Mouse (Mus musculus) bone marrow macrophage, adult 2 months (primary cell): ENCODE measurements around the gene Col18a1.

Source experiments
- CTCF ChIP-seq: IDR thresholded peaks from 2 replicates; pipeline ENCODE4 v1.5.1; 2012; ENCODE audit warnings: low read depth, mild to moderate bottlenecking, low read length, moderate library complexity
- POLR2A ChIP-seq: IDR thresholded peaks from 2 replicates; pipeline ENCODE4 v1.6.1; 2012; ENCODE audit warnings: mild to moderate bottlenecking, low read depth, low read length, borderline replicate concordance

GRCm38 (mm10) chr10:77048606-77049005 is 117.7 kb downstream of the Col18a1 start:
- TF ChIP-seq CTCF (no peak), POLR2A (no peak)
